Mouse (Mus musculus): Measurements from ENCODE around the gene Ptpn7. TPM values are rescaled to one million over a fixed set of nuclear protein-coding genes. Genes with fewer than 3 reads are reported as not detected.

Gene Ptpn7
- total RNA-seq, 2 experiments from 2014 or later = 0.12 TPM; not detected in 1

DNA sequence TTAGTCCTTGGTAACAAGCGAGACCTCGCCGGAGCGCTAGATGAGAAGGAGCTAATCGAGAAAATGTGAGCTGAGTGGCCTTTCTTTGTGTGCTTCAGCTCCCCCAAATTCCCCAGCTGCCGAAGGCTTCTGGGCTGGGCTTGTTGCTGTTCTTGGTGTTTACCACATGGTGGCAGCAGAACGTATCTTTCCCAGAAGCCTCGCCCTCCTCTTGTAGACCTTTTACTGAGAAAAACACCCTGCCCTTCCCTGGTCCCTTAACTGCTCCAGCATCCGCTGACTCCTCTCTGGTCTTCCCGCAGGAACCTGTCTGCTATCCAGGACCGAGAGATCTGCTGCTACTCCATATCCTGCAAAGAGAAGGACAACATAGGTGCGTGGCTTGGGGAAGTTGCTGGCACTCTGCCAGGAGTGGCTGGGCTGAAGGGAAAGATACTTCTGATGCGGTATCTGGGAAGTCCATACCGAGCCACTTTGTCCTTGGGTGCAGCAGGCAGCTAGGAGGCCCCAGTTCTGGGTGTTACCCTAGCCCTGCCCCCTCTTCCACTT, 22.0 kb downstream of the Ptpn7 start:
- DNase-seq (ENCODE audit: extremely low spot score in 1 of 2, low spot score in 1 of 2) = peak; percentile 66 to 75

- DNase-seq (ENCODE audit: extremely low spot score in 1 of 2, low spot score in 1 of 2) = no peak
These were observed 23.8 kb downstream of the Ptpn7 start for GRCm38 (mm10) chr1:135156300-135156699.

GRCm38 (mm10) chr1:135158633-135159032, 26.1 kb downstream of the Ptpn7 start:
- DNase-seq (ENCODE audit: extremely low spot score in 1 of 2, low spot score in 1 of 2) = no peak

GRCm38 (mm10) chr1:135159074-135159473, 26.6 kb downstream of the Ptpn7 start:
- peak in 1 of 2 experiments; percentile 42 for DNase-seq (ENCODE audit: extremely low spot score in 1 of 2, low spot score in 1 of 2)

- DNase-seq (ENCODE audit: extremely low spot score in 1 of 2, low spot score in 1 of 2) = no peak
These were observed 27.1 kb downstream of the Ptpn7 start for GRCm38 (mm10) chr1:135159556-135160123.

GRCm38 (mm10) chr1:135160411-135161050, 28.0 kb downstream of the Ptpn7 start:
- no peak for DNase-seq (ENCODE audit: extremely low spot score in 1 of 2, low spot score in 1 of 2)

- DNase-seq (ENCODE audit: extremely low spot score in 1 of 2, low spot score in 1 of 2) = no peak
These were observed 30.2 kb downstream of the Ptpn7 start for GRCm38 (mm10) chr1:135162720-135163119.

DNA sequence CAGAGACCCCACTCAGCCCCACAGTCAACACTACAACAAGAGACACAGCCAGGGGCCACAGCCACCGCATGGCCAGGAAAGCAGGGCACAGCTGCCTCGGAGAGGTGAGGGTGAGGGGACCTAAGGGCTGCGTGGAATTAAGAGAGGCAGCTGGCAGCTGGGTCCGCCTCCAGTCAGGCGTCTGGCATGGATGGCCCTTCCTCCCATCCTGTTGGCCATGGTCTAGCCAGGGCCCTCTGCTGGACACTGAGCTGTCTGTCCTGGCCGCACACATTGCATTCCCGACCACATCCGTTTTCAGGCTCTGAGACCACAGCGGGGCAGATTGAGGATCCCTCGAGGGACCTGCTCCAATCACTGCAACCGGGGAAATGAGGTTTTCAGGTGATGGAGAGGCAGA, 34.9 kb downstream of the Ptpn7 start, which contains the start of gene Gpr37l1:
Gene Gpr37l1, minus strand, starts transcription at position 247 of the 400 bp plus-strand sequence.
- no peak for DNase-seq (ENCODE audit: extremely low spot score in 1 of 2, low spot score in 1 of 2)

GRCm38 (mm10) chr1:135168453-135169200, 36.1 kb downstream of the Ptpn7 start:
- DNase-seq (ENCODE audit: extremely low spot score in 1 of 2, low spot score in 1 of 2) = no peak

DNA sequence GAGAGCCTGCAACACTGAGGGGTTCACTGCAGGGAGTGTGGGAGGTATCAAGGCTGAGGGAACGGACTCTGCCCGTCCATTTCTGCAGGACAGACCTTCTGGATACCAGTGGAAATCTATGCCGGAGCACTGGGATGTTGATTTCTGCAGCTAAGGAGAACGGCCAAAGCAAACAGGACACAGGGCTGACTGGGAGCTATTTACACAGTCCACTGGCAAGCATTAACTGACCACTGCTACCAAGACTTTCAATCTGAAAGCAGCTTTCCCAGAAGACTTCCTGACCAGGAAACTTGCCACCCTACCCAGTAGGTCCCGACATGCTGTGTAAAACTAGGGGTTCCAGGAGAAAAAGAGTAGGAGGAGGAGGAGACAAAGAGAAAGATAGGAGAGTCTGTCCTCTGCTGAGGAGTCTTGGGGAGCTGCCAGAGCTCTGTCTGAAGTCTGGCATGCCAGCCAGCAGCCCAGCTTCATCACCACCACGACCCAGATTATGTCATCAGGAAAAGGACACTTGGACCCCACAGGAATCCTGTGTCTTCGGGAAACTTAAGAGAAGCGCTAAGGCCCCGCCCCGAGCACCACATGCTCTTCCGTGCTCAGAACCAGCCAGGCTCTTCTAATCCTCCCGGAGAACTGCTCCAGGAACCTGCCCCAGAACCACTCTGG, 37.2 kb downstream of the Ptpn7 start:
- DNase-seq (ENCODE audit: extremely low spot score in 1 of 2, low spot score in 1 of 2) = no peak

GRCm38 (mm10) chr1:135170299-135170698, 37.8 kb downstream of the Ptpn7 start:
- no peak for DNase-seq (ENCODE audit: extremely low spot score in 1 of 2, low spot score in 1 of 2)

- DNase-seq (ENCODE audit: extremely low spot score in 1 of 2, low spot score in 1 of 2) = no peak
These were observed 38.7 kb downstream of the Ptpn7 start for GRCm38 (mm10) chr1:135171202-135171601.

DNA sequence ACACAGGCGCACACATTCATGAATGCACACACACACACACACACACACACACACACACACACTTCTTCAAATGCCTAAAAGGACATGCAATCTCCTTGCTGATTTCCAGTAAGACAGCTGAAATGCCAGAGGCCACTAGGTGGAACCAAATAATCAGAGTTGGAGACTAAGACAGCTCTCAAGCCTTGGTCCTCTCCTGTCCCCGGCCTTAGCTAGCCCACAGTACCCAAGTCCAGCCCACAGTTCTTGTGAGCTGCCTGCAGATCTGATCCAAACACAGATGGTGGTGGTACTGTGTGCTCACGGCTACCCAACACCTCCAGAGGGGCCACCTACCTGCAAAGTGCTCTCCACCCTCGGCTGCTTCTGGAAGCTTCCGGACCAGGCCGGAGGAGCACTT, 39.5 kb downstream of the Ptpn7 start:
- peak in 1 of 2 experiments; percentile 59 for DNase-seq (ENCODE audit: extremely low spot score in 1 of 2, low spot score in 1 of 2)

- no peak for DNase-seq (ENCODE audit: extremely low spot score in 1 of 2, low spot score in 1 of 2)
These were observed 40.8 kb downstream of the Ptpn7 start for GRCm38 (mm10) chr1:135173311-135173710.

GRCm38 (mm10) chr1:135175176-135175575, 42.7 kb downstream of the Ptpn7 start:
- DNase-seq (ENCODE audit: extremely low spot score in 1 of 2, low spot score in 1 of 2) = no peak

- no peak for DNase-seq (ENCODE audit: extremely low spot score in 1 of 2, low spot score in 1 of 2)
These were observed 45.2 kb downstream of the Ptpn7 start for GRCm38 (mm10) chr1:135177724-135178123.

DNA sequence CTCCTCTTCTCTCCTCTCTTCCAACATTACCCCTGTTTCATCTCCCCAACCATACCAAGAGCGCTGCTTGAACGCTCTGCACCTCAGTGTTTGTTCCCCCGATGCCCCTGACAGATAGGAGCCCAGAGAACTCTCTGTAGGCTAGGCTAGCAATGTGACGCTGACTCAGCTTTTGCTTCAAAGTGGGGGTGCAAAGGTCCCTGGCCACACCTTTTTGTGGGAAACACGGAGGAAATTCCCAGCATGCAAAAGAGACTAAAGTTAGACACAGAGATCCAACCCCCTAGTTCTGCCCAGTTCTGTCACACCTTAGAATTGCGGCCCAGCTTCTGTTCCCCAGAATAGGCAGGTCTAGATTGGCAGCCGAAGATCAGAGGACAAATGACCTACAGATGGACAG, 46.4 kb downstream of the Ptpn7 start:
- DNase-seq (ENCODE audit: extremely low spot score in 1 of 2, low spot score in 1 of 2) = no peak

DNA sequence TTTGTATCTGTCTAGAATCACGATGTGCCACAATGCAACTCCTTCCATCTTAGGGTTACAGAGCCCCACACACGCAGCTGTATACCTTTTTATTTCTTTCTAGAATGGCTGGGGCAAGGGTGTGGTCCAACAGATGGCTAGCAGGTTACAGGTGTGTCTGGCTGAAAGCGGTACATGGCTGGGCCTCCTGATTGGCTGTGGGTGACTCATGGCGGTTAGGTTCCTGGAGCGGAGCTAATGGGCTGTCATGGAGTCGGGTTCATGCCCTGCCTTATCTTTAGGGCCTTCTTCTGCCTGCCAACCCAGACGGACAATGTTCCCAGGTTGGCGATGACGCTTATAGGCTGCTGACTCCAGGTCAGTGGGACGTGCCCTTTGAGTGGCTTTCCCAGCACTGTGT, 48.3 kb downstream of the Ptpn7 start:
- DNase-seq (ENCODE audit: extremely low spot score in 1 of 2, low spot score in 1 of 2) = no peak

- no peak for DNase-seq (ENCODE audit: extremely low spot score in 1 of 2, low spot score in 1 of 2)
These were observed 48.8 kb downstream of the Ptpn7 start for GRCm38 (mm10) chr1:135181275-135181674.

- DNase-seq (ENCODE audit: extremely low spot score in 1 of 2, low spot score in 1 of 2) = no peak
These were observed 49.6 kb downstream of the Ptpn7 start for GRCm38 (mm10) chr1:135181880-135182623.

Measured in layer of hippocampus, postnatal 25 days (tissue).